Mouse (Mus musculus): ENCODE data around the gene Srsf2. TPM values are rescaled to one million over a fixed set of nuclear protein-coding genes. Genes with fewer than 3 reads are reported as not detected.

The Srsf2 gene
- total RNA-seq, 1 experiment = 361 TPM

DNA sequence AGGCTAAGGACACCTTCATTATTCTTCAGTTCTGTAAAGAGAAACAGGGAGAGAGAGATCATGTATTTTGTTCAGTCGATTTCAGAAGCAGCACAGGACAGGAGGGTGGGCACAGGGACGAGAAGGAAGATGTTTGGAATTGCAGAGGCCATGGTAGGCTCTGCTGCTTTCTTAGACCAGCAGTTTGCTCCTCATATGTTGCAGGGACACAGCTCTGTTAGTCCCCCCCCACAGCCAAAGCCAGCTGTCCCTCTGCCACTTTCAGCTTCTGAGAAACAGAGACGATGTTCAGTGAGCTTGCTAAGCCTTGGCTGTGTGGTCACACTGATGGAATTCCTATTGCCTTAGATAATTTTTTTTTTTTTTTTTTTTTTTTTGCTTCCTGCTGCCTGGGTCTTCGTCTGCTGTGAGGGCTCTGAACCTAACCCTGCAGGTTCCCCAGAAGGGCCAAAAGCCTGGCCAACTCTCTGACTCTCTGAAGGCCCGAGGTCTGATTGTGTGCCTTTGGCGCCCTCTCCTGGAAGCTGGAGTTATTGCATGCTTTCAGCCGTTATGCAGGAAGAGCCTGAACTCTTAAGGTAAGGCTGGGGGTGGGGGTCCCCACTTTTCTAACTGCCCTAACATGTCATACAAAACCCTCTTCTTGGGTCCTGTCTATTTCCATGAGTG is 44.8 kb downstream of the Srsf2 start:
- peaks cover 0 to 12% of the 10 kb centered on the region in 2 experiments; a peak in 2 of 4 replicates for H3K4me1 ChIP-seq (ENCODE audit: control insufficient read depth in 2 of 2, insufficient read depth in 2 of 2, low read length in 2 of 2, poor library complexity in 1 of 2)

DNA sequence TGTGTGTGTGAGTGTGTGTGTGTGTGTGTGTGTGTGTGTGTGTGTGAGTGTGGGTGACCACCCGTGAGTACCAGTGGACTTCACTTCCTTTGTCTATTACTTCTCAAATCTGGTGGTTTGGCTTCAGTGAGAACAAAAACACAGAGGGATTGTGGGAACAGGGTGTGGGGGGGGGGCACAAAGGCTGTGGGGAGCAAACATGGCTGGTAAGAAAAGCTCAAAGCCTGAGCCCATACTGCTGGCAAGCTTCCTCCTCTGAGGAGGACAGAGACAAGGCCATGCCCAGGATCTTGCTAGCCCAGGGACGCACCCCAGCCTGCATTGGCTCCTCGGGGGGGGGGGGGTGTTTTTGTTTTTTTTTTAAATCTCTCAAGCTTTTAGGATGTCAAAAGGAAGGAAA is 45.4 kb downstream of the Srsf2 start:
- Histone ChIP-seq H3K4me3 (ENCODE audit: insufficient read depth in 1 of 2, low read depth in 1 of 2, low read length in 2 of 2, poor library complexity in 1 of 2, severe bottlenecking in 1 of 2) (no peak overlapping the region), H3K27ac (ENCODE audit: insufficient read depth, low read depth, low read length, poor library complexity, severe bottlenecking) (no peak overlapping the region), H3K36me3 (ENCODE audit: control insufficient read depth, insufficient read depth, low read length, poor library complexity, severe bottlenecking) (no peaks in the 10 kb centered on the region), H3K9me3 (ENCODE audit: control insufficient read depth, insufficient read depth, low read depth, low read length) (no peaks in the 10 kb centered on the region), H3K4me1 (ENCODE audit: control insufficient read depth in 2 of 2, insufficient read depth in 2 of 2, low read length in 2 of 2, poor library complexity in 1 of 2) (peaks cover 0 to 9% of the 10 kb centered on the region in 2 experiments; a peak in 2 of 4 replicates), H3K9ac (ENCODE audit: insufficient read depth, low read depth, low read length, poor library complexity, severe bottlenecking) (no peak overlapping the region)
- in situ Hi-C loops (cut with MboI; ENCODE audit: low sequenced_read_pairs in 2 of 2, unreplicated experiment in 2 of 2) = loop anchor here in 1 of 2 experiments (25.0 kb wide), 1 partner anchor 170 kb away; the partner anchor contains the start of gene Rhbdf2
- DNase-seq (ENCODE audit: low read depth, low spot score) = no peak
- TF ChIP-seq CHD2 (IDR thresholded peaks at IDR 0.05; ENCODE audit: low read depth, low read length) (no peak), MAFK (IDR thresholded peaks at IDR 0.05; ENCODE audit: insufficient read depth, low read depth, low read length) (no peak), ZC3H11A (IDR thresholded peaks at IDR 0.05; ENCODE audit: borderline replicate concordance, low read depth, low read length) (no peak), ZNF384 (IDR thresholded peaks at IDR 0.05; ENCODE audit: low read depth, low read length) (no peak)

More for the DNA sequence above, 44.8 kb downstream of the Srsf2 start:
- peak; percentile 90 for TF ChIP-seq ZC3H11A (IDR thresholded peaks at IDR 0.05; ENCODE audit: borderline replicate concordance, low read depth, low read length)
- TF ChIP-seq MAFK (IDR thresholded peaks at IDR 0.05; ENCODE audit: insufficient read depth, low read depth, low read length) = no peak
- peak; percentile 63; the same call in 1 of the 2 replicates for TF ChIP-seq ZNF384 (IDR thresholded peaks at IDR 0.05; ENCODE audit: low read depth, low read length)
- Histone ChIP-seq H3K9ac (ENCODE audit: insufficient read depth, low read depth, low read length, poor library complexity, severe bottlenecking) (no peak overlapping the region), H3K36me3 (ENCODE audit: control insufficient read depth, insufficient read depth, low read length, poor library complexity, severe bottlenecking) (no peaks in the 10 kb centered on the region), H3K27ac (ENCODE audit: insufficient read depth, low read depth, low read length, poor library complexity, severe bottlenecking) (no peak overlapping the region), H3K9me3 (ENCODE audit: control insufficient read depth, insufficient read depth, low read depth, low read length) (no peaks in the 10 kb centered on the region), H3K4me3 (ENCODE audit: insufficient read depth in 1 of 2, low read depth in 1 of 2, low read length in 2 of 2, poor library complexity in 1 of 2, severe bottlenecking in 1 of 2) (no peak overlapping the region)
- peak; percentile 74 for DNase-seq (ENCODE audit: low read depth, low spot score)
- in situ Hi-C loops (cut with MboI; ENCODE audit: low sequenced_read_pairs in 2 of 2, unreplicated experiment in 2 of 2) = loop anchor here in 1 of 2 experiments (25.0 kb wide), 1 partner anchor 171 kb away; the partner anchor contains the start of gene Rhbdf2

- DNase-seq (ENCODE audit: low read depth, low spot score) = no peak
- H3K9me3 ChIP-seq (ENCODE audit: control insufficient read depth, insufficient read depth, low read depth, low read length) = no peaks in the 10 kb centered on the region
- no peak overlapping the region for H3K27ac ChIP-seq (ENCODE audit: insufficient read depth, low read depth, low read length, poor library complexity, severe bottlenecking)
- H3K4me1 ChIP-seq (ENCODE audit: control insufficient read depth in 2 of 2, insufficient read depth in 2 of 2, low read length in 2 of 2, poor library complexity in 1 of 2) = peaks cover 0 to 10% of the 10 kb centered on the region in 2 experiments; a peak in 2 of 4 replicates
- H3K9ac ChIP-seq (ENCODE audit: insufficient read depth, low read depth, low read length, poor library complexity, severe bottlenecking) = no peak overlapping the region
- no peak overlapping the region for H3K4me3 ChIP-seq (ENCODE audit: insufficient read depth in 1 of 2, low read depth in 1 of 2, low read length in 2 of 2, poor library complexity in 1 of 2, severe bottlenecking in 1 of 2)
- no peaks in the 10 kb centered on the region for H3K36me3 ChIP-seq (ENCODE audit: control insufficient read depth, insufficient read depth, low read length, poor library complexity, severe bottlenecking)
- TF ChIP-seq MAFK (IDR thresholded peaks at IDR 0.05; ENCODE audit: insufficient read depth, low read depth, low read length) (no peak), CHD2 (IDR thresholded peaks at IDR 0.05; ENCODE audit: low read depth, low read length) (no peak), ZNF384 (IDR thresholded peaks at IDR 0.05; ENCODE audit: low read depth, low read length) (0 out of 2 replicates have a peak, but pooled peaks have one; percentile 36)
- in situ Hi-C loops (cut with MboI; ENCODE audit: low sequenced_read_pairs in 2 of 2, unreplicated experiment in 2 of 2) = loop anchor here in 1 of 2 experiments (25.0 kb wide), 1 partner anchor 170 kb away; the partner anchor contains the start of gene Rhbdf2
Measured at GRCm38 (mm10) chr11:116807116-116807515, 45.8 kb downstream of the Srsf2 start.

DNA sequence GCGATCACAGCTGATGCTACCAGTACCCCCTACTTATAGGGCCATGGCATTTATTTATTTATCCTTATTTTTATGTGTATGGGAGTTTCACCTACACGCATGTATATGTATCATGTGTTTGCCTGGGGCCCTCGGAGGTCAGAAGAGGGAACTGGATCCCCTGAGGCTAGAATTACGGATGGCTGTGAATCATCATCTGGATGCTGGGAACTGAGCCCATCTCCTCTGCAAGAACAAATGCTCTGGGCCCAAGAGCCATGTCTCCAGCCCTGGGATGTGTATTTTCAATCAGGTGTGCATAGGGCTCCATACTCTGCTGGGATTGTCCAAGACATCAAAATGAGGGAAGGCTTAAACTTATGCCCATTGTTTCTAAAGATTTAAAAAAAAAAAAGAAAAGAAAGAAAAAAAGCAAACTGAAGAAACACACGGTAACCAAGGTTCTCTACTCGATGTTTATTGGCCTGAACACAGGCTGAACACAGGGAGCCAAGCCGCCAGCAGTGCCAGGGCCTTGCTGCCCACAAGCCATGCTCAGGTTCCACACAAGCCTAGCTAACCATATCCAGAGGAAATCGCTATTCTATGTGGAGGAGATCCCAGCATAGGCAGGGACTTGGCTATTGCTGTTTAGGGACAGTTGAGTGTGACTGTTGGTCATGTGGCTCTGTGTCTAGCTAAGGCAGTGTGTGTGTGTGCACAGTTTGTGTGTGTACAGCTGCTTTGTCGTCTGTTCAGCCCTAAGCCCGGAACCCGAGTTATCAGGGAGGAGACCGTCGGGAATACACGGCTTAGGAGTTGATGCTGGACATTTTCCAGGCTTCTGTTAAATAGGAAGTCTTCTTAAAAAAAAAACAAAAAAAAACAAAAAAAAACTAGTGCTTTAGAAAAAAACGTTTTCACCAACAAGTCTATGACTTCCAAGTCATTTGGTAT is 46.5 kb downstream of the Srsf2 start:
- in situ Hi-C loops (cut with MboI; ENCODE audit: low sequenced_read_pairs in 2 of 2, unreplicated experiment in 2 of 2) = loop anchor here in 1 of 2 experiments (25.0 kb wide), 1 partner anchor 169 kb away; the partner anchor contains the start of gene Rhbdf2
- Histone ChIP-seq H3K4me1 (ENCODE audit: control insufficient read depth in 2 of 2, insufficient read depth in 2 of 2, low read length in 2 of 2, poor library complexity in 1 of 2) (peaks cover 0 to 10% of the 10 kb centered on the region in 2 experiments; a peak in 2 of 4 replicates), H3K4me3 (ENCODE audit: insufficient read depth in 1 of 2, low read depth in 1 of 2, low read length in 2 of 2, poor library complexity in 1 of 2, severe bottlenecking in 1 of 2) (no peak overlapping the region), H3K9me3 (ENCODE audit: control insufficient read depth, insufficient read depth, low read depth, low read length) (no peaks in the 10 kb centered on the region), H3K9ac (ENCODE audit: insufficient read depth, low read depth, low read length, poor library complexity, severe bottlenecking) (no peak overlapping the region), H3K27ac (ENCODE audit: insufficient read depth, low read depth, low read length, poor library complexity, severe bottlenecking) (no peak overlapping the region), H3K36me3 (ENCODE audit: control insufficient read depth, insufficient read depth, low read length, poor library complexity, severe bottlenecking) (no peaks in the 10 kb centered on the region)
- TF ChIP-seq CHD2 (IDR thresholded peaks at IDR 0.05; ENCODE audit: low read depth, low read length) = no peak
- TF ChIP-seq ZNF384 (IDR thresholded peaks at IDR 0.05; ENCODE audit: low read depth, low read length) = no peak
- no peak for TF ChIP-seq HCFC1 (IDR thresholded peaks at IDR 0.05; ENCODE audit: borderline replicate concordance, insufficient read depth, low read length)
- TF ChIP-seq ZC3H11A (IDR thresholded peaks at IDR 0.05; ENCODE audit: borderline replicate concordance, low read depth, low read length) = no peak
- TF ChIP-seq MAFK (IDR thresholded peaks at IDR 0.05; ENCODE audit: insufficient read depth, low read depth, low read length) = no peak
- no peak for DNase-seq (ENCODE audit: low read depth, low spot score)

Measured in ES-E14 (cell line).